Mouse (Mus musculus): ENCODE data around the gene Nupl1.

DNA sequence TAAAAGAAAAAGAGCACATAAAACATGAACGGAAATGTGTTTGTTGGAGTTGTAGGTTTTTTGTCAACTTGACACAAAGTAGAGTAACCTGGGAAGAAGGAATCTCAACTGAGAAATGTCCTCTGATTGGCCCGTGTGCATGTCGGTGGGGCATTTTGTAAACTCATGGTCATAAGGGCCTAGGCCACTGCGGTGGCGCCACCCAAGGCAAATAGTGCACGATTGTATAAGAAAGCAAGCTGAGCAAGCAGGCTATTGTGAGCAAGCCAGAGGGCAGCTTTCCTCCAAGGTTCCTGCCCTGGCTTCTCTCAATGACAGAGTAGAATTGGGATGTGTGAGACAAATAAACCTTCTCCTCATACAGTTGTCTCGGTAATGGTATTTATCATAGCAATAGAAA, 42.1 kb downstream of the Nupl1 start:
- no peak for TF ChIP-seq CTCF (IDR thresholded peaks at IDR 0.05; ENCODE audit: extremely low read depth, insufficient read depth, low read length)
- TF ChIP-seq POLR2A (IDR thresholded peaks at IDR 0.05; ENCODE audit: extremely low read depth, insufficient read depth, low read length) = no peak

Measured in cortical plate, adult 2 months (tissue).